Mouse (Mus musculus) ZHBTc4 (cell line): Measurements from ENCODE around the gene Stil.

ENCODE experiments used
- DNase-seq: peaks from one replicate; pipeline ENCODE4 v3.0.0-alpha.2; 2011; ENCODE audit warnings: low read depth, low spot score

The Stil gene

GRCm38 (mm10) chr4:115048190-115048589 is 48.2 kb downstream of the Stil start:
- DNase-seq: no peak

GRCm38 (mm10) chr4:115051245-115051644 is 51.3 kb downstream of the Stil start:
- no peak for DNase-seq

- DNase-seq: peak; percentile 18
These were observed 52.5 kb downstream of the Stil start for GRCm38 (mm10) chr4:115052343-115053005.

GRCm38 (mm10) chr4:115055044-115055443 is 55.1 kb downstream of the Stil start:
- DNase-seq: no peak

GRCm38 (mm10) chr4:115055691-115056090 is 55.7 kb downstream of the Stil start:
- DNase-seq: no peak

GRCm38 (mm10) chr4:115056371-115056920 is 56.5 kb downstream of the Stil start, which contains the start of gene Tal1:
Gene Tal1 (plus strand): TSS chr4:115056426.
- DNase-seq: peak; percentile 62

GRCm38 (mm10) chr4:115056921-115057673 is 57.1 kb downstream of the Stil start:
- peak; percentile 63 for DNase-seq

GRCm38 (mm10) chr4:115057674-115058316 is 57.8 kb downstream of the Stil start:
- DNase-seq: peak; percentile 20

- peak; percentile 38 for DNase-seq
These were observed 58.4 kb downstream of the Stil start for GRCm38 (mm10) chr4:115058317-115058761.

- DNase-seq: no peak
These were observed 59.1 kb downstream of the Stil start for GRCm38 (mm10) chr4:115058871-115059590.

GRCm38 (mm10) chr4:115059871-115060270 is 59.9 kb downstream of the Stil start:
- DNase-seq: peak; percentile 72

GRCm38 (mm10) chr4:115060753-115061152 is 60.8 kb downstream of the Stil start:
- DNase-seq: no peak

GRCm38 (mm10) chr4:115062540-115062874 is 62.5 kb downstream of the Stil start:
- no peak for DNase-seq

- DNase-seq: peak; percentile 43
These were observed 63.0 kb downstream of the Stil start for GRCm38 (mm10) chr4:115062875-115063517.

- DNase-seq: no peak
These were observed 63.7 kb downstream of the Stil start for GRCm38 (mm10) chr4:115063518-115064239.

GRCm38 (mm10) chr4:115071668-115072067 is 71.7 kb downstream of the Stil start:
- no peak for DNase-seq

GRCm38 (mm10) chr4:115074789-115075188 is 74.8 kb downstream of the Stil start:
- no peak for DNase-seq

- no peak for DNase-seq
These were observed 75.4 kb downstream of the Stil start for GRCm38 (mm10) chr4:115075204-115075915.

- DNase-seq: no peak
These were observed 79.2 kb downstream of the Stil start for GRCm38 (mm10) chr4:115078892-115079820.
